Mouse (Mus musculus): Measurements from ENCODE around the gene 2210010C04Rik. TPM values are rescaled to one million over a fixed set of nuclear protein-coding genes. Genes with fewer than 3 reads are reported as not detected.

Gene 2210010C04Rik
- polyA plus RNA-seq, 1 experiment from 2014 or later, result 1.5 TPM

GRCm38 (mm10) chr6:41047961-41048360 lies 12.7 kb upstream of the 2210010C04Rik start:
- H3K4me3 ChIP-seq (replicated peaks), result no peak overlapping the region
- WGBS, result 62% methylated on average over 1 of the region's 1 CpGs
- H3K27me3 ChIP-seq (replicated peaks), result no peaks in the 10 kb centered on the region
- no peak overlapping the region for H3K4me2 ChIP-seq (replicated peaks)
- ATAC-seq, result no peak
- H3K9me3 ChIP-seq, result no peaks in the 10 kb centered on the region
- H3K9ac ChIP-seq, result no peak overlapping the region
- H3K36me3 ChIP-seq, result no peaks in the 10 kb centered on the region
- no peak overlapping the region for H3K27ac ChIP-seq
- H3K4me1 ChIP-seq (replicated peaks), result no peaks in the 10 kb centered on the region

DNA sequence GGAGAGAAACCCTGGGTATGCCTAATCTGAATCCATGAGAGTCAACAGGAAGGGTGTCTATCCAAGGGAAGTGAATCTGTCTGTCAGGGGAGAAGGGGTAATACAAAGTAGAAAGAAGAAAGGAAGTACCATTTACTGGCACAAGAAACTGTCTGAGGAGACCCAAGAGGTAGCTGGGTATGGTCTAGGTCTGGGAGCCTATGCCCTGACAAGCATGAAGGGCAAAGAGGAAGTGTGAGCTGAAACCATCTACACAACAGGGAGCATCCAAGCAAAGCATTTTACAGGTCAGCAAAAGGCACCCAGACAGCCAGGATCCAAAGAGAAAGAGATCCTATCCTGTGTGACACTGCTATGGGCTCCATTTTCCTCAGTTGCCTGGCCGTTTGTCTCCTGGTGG lies 11.9 kb upstream of the 2210010C04Rik start:
- no peak for ATAC-seq
- Histone ChIP-seq H3K4me1 (replicated peaks) (no peaks in the 10 kb centered on the region), H3K9ac (no peak overlapping the region), H3K9me3 (no peaks in the 10 kb centered on the region), H3K36me3 (no peaks in the 10 kb centered on the region), H3K27me3 (replicated peaks) (no peaks in the 10 kb centered on the region), H3K4me2 (replicated peaks) (no peak overlapping the region), H3K27ac (no peak overlapping the region), H3K4me3 (replicated peaks) (no peak overlapping the region)
- 91% methylated on average over 1 of the region's 1 CpGs for WGBS

DNA sequence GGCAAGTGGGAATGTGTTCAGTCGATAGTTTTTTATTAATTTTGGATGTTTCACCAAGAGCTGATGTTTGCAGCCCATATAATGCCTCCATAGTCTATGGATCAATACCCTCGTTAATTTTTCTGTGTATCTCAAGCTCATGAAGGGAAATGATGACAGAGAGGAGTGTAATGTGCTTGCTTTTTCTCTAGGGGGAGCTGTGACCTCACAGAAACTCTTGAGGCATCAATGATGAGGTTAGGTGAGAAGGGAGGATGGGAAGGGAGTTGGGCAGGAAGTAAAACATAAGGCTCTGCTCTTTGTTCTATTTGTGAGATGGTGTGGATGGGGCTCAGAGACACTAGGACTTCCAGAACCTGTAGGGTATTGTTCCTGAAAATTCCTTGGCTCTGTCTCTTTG lies 11.2 kb upstream of the 2210010C04Rik start:
- no peaks in the 10 kb centered on the region for H3K9me3 ChIP-seq
- no peak overlapping the region for H3K27ac ChIP-seq
- no peaks in the 10 kb centered on the region for H3K27me3 ChIP-seq (replicated peaks)
- no peak overlapping the region for H3K4me3 ChIP-seq (replicated peaks)
- no peak overlapping the region for H3K4me2 ChIP-seq (replicated peaks)
- WGBS, result 61% methylated on average over 2 of the region's 2 CpGs
- H3K4me1 ChIP-seq (replicated peaks), result no peaks in the 10 kb centered on the region
- no peak for ATAC-seq
- H3K36me3 ChIP-seq, result no peaks in the 10 kb centered on the region
- H3K9ac ChIP-seq, result no peak overlapping the region

DNA sequence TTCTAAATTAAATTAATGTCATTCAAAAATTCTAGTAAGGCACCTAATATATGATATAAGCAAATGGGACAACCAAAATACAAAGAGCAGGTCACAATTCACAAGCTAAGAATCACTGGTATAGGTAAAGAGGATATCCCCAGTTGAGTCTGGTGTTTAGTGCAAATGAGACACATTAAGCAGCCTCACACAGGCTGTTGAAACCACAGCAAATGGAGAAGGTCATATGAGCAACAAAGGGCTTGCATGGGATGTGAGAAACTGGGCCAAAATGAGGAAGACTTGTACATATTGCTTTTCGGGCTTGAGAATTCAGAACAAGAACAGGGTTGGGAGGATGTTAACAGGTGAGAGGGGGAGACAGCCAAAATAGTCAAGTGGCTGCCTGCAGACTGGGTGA lies 9.4 kb upstream of the 2210010C04Rik start:
- no peak overlapping the region for H3K27ac ChIP-seq
- ATAC-seq, result no peak
- no peak overlapping the region for H3K9ac ChIP-seq
- H3K4me3 ChIP-seq (replicated peaks), result no peak overlapping the region
- H3K4me2 ChIP-seq (replicated peaks), result no peak overlapping the region
- H3K4me1 ChIP-seq (replicated peaks), result no peaks in the 10 kb centered on the region
- no peaks in the 10 kb centered on the region for H3K27me3 ChIP-seq (replicated peaks)
- no peaks in the 10 kb centered on the region for H3K36me3 ChIP-seq
- H3K9me3 ChIP-seq, result no peaks in the 10 kb centered on the region
- WGBS, result 78% methylated on average over 1 of the region's 1 CpGs

GRCm38 (mm10) chr6:41044314-41044713 lies 9.0 kb upstream of the 2210010C04Rik start:
- Histone ChIP-seq H3K27ac (no peak overlapping the region), H3K9ac (no peak overlapping the region), H3K27me3 (replicated peaks) (no peaks in the 10 kb centered on the region), H3K4me1 (replicated peaks) (no peaks in the 10 kb centered on the region), H3K36me3 (no peaks in the 10 kb centered on the region), H3K4me3 (replicated peaks) (no peak overlapping the region), H3K9me3 (no peaks in the 10 kb centered on the region), H3K4me2 (replicated peaks) (no peak overlapping the region)
- ATAC-seq, result no peak
- 71% methylated on average over 1 of the region's 1 CpGs for WGBS

- Histone ChIP-seq H3K36me3 (no peaks in the 10 kb centered on the region), H3K9ac (no peak overlapping the region), H3K27me3 (replicated peaks) (no peaks in the 10 kb centered on the region), H3K4me2 (replicated peaks) (no peak overlapping the region), H3K9me3 (no peaks in the 10 kb centered on the region), H3K4me1 (replicated peaks) (no peaks in the 10 kb centered on the region), H3K27ac (no peak overlapping the region), H3K4me3 (replicated peaks) (no peak overlapping the region)
- 87% methylated on average over 6 of the region's 6 CpGs for WGBS
- ATAC-seq, result no peak
Measured at GRCm38 (mm10) chr6:41032802-41033201, 2.5 kb downstream of the 2210010C04Rik start.

DNA sequence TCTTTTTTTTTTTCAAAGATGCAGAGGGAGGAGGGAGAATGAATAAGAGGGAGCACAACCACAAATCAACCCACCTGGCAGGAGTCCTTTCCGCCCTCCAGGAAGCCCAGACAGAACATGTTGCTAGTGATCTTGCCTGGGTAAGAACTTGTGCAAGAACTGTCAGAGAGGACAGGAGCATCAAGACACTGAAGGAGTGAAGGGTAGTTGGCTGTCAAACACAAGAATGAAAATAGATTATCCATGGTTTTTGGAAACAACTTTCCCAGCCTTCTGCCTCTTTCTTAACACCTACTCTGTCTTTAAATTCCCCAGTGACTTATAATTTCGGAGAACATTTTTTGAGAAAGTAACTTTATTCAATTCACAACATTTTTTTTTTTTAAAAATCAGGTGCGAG lies 3.1 kb downstream of the 2210010C04Rik start:
- H3K9me3 ChIP-seq, result no peaks in the 10 kb centered on the region
- ATAC-seq, result no peak
- no peaks in the 10 kb centered on the region for H3K27me3 ChIP-seq (replicated peaks)
- H3K4me2 ChIP-seq (replicated peaks), result no peak overlapping the region
- H3K4me1 ChIP-seq (replicated peaks), result no peaks in the 10 kb centered on the region
- WGBS, result 83% methylated on average over 3 of the region's 3 CpGs
- no peak overlapping the region for H3K4me3 ChIP-seq (replicated peaks)
- no peak overlapping the region for H3K9ac ChIP-seq
- no peak overlapping the region for H3K27ac ChIP-seq
- H3K36me3 ChIP-seq, result no peaks in the 10 kb centered on the region

DNA sequence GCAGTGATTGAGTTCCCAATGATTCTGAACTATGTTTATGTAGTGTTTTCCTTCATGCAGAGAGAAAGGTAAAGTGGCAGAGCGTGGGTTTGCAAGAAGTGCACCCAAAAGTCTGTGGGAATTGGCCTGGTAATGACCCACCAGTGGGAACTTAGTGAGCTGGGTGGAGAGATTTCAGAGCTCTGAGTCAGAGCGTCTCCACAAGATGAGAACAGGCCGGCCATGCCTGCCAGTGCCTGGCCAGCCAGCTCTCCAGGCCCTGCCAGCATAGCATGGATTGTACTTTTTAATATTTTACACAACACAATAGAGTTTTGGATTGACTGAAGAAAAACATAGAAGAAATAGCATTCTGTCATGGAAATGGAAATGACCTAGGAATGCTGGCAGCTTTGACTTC lies 4.5 kb downstream of the 2210010C04Rik start:
- Histone ChIP-seq H3K9ac (no peak overlapping the region), H3K4me2 (replicated peaks) (no peak overlapping the region), H3K4me3 (replicated peaks) (no peak overlapping the region), H3K36me3 (no peaks in the 10 kb centered on the region), H3K27ac (no peak overlapping the region), H3K4me1 (replicated peaks) (no peaks in the 10 kb centered on the region), H3K27me3 (replicated peaks) (no peaks in the 10 kb centered on the region), H3K9me3 (no peaks in the 10 kb centered on the region)
- WGBS, result 92% methylated on average over 3 of the region's 3 CpGs
- ATAC-seq, result no peak

DNA sequence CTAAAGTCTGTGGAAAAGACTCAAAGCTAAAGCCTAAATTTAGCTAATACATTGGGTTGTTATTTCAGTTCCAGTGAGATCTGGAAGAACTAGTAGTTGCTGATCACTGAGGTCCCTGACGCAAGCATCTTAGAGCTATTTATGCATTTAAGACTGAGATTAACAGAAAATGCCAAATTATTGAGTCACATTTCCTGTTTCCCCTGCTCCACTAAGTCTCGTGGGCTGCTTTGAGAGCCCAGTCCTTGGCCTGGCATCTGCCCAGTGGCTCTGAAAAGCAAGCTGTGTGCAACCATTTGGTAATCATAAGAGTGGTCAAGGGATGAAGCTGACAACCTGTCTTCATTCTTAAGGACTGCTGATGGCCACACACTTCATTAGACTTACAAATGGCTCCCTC lies 8.3 kb downstream of the 2210010C04Rik start:
- Histone ChIP-seq H3K27me3 (replicated peaks) (no peaks in the 10 kb centered on the region), H3K9me3 (no peaks in the 10 kb centered on the region), H3K4me1 (replicated peaks) (no peaks in the 10 kb centered on the region), H3K4me3 (replicated peaks) (no peak overlapping the region), H3K27ac (no peak overlapping the region), H3K9ac (no peak overlapping the region), H3K4me2 (replicated peaks) (no peak overlapping the region), H3K36me3 (no peaks in the 10 kb centered on the region)
- ATAC-seq, result no peak
- WGBS, result 43% methylated on average over 2 of the region's 2 CpGs

DNA sequence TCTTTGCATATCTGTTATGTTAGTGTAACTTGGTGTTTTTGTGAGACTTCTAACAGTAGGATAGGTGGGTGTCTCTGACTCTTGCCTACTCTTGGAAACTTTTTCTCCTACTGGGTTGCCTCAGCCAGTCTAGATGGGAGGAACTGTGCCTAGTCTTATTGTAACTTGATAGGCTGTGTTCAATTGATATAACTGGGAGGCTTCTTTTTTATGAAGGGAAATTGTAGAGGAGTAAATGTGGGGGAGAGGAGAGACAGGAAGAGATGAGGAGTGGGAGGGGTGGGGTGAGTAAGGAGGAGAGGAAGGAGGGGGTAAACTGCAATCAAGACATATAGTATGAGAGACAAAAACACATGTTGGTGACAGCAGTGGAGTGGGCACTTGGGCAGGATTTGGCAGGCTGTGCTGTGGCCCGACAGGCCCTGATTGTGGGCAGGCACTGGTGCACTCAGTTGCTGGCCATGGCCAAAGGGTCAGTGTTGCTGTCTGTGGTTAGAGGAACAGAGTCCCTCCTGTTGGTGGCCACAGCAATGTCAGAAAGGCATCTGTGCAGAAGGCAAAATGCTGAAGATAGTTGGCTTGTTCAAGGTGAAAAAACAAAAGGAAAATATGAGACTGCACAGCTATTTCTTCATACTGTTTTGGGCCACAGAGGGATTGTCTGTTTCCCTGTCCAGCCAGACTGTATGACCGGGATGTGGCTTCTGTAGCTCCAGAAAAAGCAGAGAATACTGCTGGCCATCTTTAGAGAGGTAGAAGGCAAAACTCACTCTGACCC lies 9.2 kb downstream of the 2210010C04Rik start:
- Histone ChIP-seq H3K27ac (no peak overlapping the region), H3K27me3 (replicated peaks) (no peaks in the 10 kb centered on the region)
- no peak for ATAC-seq

GRCm38 (mm10) chr6:41019140-41019539 lies 16.2 kb downstream of the 2210010C04Rik start:
- Histone ChIP-seq H3K4me3 (replicated peaks) (no peak overlapping the region), H3K9ac (no peak overlapping the region), H3K4me1 (replicated peaks) (no peaks in the 10 kb centered on the region), H3K9me3 (no peaks in the 10 kb centered on the region), H3K27me3 (replicated peaks) (no peaks in the 10 kb centered on the region), H3K4me2 (replicated peaks) (no peak overlapping the region), H3K27ac (no peak overlapping the region), H3K36me3 (no peaks in the 10 kb centered on the region)
- no peak for ATAC-seq
- WGBS, result 85% methylated on average over 2 of the region's 2 CpGs

More for the DNA sequence above, 9.2 kb downstream of the 2210010C04Rik start:
- no peaks in the 10 kb centered on the region for H3K9me3 ChIP-seq
- 70% methylated on average over 2 of the region's 2 CpGs for WGBS
- H3K36me3 ChIP-seq, result no peaks in the 10 kb centered on the region
- no peak overlapping the region for H3K9ac ChIP-seq
- no peak overlapping the region for H3K4me2 ChIP-seq (replicated peaks)
- H3K4me1 ChIP-seq (replicated peaks), result no peaks in the 10 kb centered on the region
- no peak overlapping the region for H3K4me3 ChIP-seq (replicated peaks)

- WGBS, result 45% methylated on average over 2 of the region's 2 CpGs
Measured at GRCm38 (mm10) chr6:41018629-41019028, 16.7 kb downstream of the 2210010C04Rik start.

DNA sequence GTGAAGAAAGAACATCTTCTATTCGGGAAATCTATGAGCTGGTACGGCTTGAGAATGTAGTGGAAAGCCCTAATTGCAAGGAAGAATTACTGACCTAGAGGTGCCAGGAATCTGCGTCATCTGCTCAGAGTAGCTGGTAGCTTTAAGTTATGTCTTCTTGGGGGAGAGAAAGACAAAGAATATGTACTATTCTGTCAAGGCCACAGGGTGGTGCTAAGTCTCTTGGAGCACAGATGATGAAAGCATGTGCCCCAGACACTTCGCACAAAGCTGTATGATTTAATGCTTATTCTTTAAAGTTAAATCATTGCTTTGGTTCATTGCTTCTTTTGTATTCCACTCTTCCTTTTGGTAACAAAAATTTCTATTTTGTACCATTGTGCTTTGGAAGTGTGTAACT lies 20.2 kb downstream of the 2210010C04Rik start:
- WGBS, result 76% methylated on average over 4 of the region's 4 CpGs
- ATAC-seq, result no peak

More at GRCm38 (mm10) chr6:41018629-41019028, 16.7 kb downstream of the 2210010C04Rik start:
- no peak overlapping the region for H3K9ac ChIP-seq
- H3K4me1 ChIP-seq (replicated peaks), result no peaks in the 10 kb centered on the region
- no peak for ATAC-seq
- no peak overlapping the region for H3K27ac ChIP-seq
- no peaks in the 10 kb centered on the region for H3K36me3 ChIP-seq
- H3K4me3 ChIP-seq (replicated peaks), result no peak overlapping the region
- no peak overlapping the region for H3K4me2 ChIP-seq (replicated peaks)
- no peaks in the 10 kb centered on the region for H3K9me3 ChIP-seq
- no peaks in the 10 kb centered on the region for H3K27me3 ChIP-seq (replicated peaks)

More for the DNA sequence above, 20.2 kb downstream of the 2210010C04Rik start:
- Histone ChIP-seq H3K36me3 (no peaks in the 10 kb centered on the region), H3K27ac (no peak overlapping the region), H3K9ac (no peak overlapping the region), H3K4me1 (replicated peaks) (no peaks in the 10 kb centered on the region), H3K4me2 (replicated peaks) (no peak overlapping the region), H3K27me3 (replicated peaks) (no peaks in the 10 kb centered on the region), H3K4me3 (replicated peaks) (no peak overlapping the region), H3K9me3 (no peaks in the 10 kb centered on the region)
